Mouse (Mus musculus): ENCODE data around the gene Sall1.

Gene Sall1

DNA sequence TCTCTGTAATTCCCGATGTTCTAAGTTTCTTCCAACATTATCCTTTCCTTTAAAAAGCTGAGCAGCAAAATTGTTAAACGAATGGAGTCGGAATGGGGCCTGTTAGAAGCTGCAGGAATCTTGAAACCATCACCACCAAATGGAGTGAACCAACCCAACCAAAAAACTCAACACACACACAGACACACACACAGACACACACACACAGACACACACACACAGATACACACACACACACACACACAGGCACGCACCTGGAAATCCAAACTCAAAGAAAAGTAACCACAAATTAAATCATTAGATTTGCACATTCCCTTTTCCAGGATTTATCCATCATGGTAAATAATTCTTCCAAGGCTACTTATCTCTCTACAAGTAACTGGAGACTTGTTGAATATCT, 5.0 kb downstream of the Sall1 start:
- no peak for DNase-seq

DNA sequence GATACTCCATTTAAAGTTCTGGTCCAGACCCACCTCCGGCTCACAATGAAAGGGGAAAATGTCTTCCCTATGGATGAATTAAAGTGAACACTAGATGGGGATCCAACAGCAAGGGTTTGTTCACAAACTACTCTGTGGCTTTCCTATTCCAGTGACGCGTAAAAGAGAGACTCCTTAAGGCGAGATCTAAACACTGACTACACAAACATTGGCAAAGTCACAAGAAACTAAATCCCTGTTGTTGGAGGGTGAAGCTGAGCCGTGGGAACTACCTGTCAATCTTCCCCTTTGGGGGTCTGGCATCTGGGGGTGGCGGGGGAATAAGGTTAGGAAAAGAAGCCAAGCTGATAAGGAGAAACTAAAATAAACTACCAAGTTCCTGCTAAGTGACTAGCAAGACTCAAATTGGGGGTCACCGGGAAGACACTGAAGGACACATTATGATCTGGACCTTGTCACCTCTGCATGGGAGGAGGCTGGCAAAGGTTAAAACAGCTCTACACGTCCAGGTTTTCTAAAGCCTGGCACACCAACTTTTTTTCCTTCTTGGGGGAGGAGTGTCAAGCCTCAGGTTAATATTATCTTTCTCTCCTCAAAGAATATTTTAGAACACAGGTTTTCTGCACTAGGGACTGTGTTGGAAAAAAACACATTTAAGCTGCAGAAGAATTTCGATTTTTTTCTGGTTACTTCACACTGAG, 6.3 kb downstream of the Sall1 start:
- DNase-seq: peak in 1 of 2 experiments; percentile 42

DNA sequence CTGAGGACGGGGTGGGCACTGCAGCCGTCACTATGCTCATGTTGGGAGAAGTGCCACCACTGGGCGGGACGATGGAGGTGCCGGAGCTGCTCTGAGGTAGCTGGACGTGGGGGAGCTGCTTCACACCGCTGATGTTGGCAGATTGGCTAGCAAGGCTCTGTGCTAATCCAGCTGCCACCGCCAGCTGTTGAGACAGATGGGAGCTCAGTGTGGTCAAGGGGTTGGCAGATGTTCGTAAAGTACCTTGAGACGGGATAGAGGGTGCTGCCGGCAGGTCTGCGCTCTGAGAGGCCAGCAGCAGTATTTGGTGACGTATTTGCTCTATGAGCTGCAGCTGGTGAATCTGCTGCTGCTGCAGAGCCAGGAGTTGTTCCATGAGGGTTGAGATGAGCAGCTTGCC, 11.6 kb downstream of the Sall1 start:
- DNase-seq: peak; percentile 41 to 63

DNA sequence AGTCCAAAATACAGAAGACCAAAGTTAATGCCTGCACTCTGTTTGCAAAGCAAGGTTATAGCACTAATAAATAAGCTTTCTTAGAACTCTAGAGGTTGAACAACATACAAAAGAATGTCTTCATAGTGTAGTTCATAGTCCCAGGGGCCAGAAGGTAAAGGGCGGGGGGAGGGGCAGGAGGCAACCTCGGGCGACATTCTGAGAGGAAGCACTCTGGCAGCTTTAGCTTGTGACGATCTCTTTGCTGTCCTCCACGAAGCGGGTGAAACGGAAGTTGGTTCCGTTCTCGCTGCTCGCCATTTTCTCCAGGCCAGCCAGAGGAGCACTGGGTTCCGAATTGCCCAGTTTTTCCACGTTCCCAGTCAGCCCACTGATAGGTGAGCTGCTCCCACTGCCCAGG, 15.8 kb downstream of the Sall1 start:
- peak in 1 of 2 experiments; percentile 22 for DNase-seq

DNA sequence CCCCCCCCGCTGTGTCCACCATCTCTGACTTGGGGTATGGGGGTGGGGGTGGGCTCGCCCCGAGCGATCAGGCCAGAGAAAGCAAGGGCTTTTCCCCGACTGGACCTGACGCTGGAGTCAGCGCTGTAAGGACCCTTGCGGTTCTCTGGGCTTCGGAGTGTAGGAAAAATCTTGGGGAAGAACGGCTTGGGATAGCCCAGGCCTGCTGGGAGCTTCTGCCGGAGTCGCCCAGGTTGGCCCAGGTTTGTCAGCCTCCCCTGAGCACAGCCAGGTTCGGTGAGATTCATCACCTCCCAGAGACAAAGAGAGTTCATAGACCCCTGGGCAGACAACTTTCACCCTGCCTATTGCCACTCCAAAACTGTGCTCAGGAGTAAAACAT, 17.8 kb downstream of the Sall1 start:
- no peak for DNase-seq

DNA sequence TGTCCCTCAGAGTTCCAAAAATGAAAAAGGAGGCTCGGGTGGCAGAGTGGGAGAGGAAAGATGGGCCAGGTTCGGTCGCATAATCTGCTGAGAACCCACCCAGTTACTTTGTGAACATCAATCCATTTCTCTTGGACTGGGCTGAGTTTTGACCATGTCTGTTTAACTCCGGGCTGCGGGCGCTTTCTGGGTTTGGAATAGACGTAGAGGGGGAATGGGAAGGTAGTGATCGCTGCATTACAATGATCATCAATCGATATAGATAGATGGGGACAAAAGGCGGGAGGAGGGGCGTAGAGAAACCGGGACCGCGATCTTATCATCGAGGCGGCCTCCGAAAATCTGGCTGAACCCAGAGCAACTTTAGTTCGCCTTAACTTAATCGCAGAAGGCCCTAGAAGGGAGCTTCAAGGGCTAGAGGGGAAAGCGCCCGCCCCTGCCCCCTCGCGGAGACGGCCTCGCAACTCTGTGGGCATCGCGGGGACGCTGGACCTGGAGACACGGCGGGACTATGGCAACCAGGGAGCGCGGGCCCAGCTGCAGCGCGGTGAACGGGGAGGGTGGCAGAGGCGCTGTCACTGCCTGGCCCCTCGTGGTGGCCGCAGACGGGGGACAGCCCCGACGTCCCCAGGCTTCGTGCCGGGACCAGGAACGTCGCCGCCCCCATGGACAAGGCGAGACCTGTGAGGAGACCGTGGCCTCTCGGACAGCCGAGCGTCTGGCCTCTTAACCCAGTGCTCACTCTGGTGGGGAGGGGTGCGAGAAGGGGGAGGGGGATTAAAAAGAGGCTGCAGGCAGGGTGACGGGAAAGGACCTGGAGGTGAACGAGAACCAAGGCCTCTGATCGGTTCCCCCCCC, 18.5 kb downstream of the Sall1 start:
- DNase-seq: peak; percentile 72 to 82

DNA sequence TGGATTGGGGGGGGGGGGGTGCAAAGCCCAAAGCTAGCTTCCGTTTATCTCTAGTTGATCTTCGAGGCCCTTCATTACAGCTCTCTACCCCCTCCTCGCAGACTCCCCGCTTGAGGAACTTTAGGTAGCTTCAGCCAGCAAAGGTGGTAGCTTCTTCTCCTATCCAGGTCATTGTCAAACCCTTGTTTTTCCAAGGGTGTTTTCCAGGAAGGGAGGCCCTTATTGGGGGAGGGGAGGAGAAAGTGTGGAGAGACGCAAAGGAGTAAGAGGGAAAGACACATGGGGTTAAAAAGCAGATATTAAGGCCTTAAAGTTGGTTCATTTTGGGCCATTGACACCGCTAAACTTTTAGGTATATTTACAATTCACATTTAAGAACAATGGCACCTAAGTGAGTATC, 19.2 kb downstream of the Sall1 start:
- DNase-seq: no peak

DNA sequence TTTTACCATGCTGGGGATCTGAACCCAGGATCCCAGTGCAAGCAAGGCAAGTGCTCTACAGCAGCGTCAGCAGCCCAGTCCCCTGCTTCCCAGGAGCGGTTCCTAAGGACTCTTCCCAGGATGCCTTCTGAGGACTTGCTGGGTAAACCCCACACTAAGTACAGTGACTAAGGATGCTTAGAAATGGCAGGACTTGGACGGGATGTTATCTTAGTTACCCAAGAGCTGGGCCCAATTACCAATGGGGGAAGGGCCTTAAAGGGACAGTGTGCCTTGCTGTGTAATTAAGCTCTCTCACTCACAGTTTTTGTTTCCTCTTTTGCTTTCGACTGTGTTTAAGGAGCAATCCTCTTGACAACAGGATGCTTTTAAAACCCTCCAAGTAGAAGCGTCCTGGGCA, 22.8 kb downstream of the Sall1 start:
- no peak for DNase-seq

DNA sequence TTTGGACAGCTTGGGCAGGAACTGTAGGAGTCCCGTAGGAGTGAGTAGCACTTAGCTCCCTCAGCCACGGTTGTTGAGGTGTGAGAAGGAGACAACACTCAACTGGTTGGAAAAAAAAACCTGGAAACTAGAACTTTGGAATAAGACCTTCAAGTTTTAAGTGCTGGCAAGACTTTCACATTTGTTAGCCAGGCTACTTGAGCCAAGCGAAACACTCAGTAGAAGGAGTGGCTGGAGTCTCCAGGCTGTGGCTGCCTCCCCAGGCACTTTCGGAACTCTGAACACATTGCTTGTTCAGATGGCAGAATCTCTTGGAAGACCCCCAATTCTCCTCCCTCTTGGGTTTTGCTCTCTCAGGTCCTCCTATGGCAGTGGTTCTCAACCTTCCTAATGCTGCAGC, 26.1 kb downstream of the Sall1 start:
- DNase-seq: no peak

DNA sequence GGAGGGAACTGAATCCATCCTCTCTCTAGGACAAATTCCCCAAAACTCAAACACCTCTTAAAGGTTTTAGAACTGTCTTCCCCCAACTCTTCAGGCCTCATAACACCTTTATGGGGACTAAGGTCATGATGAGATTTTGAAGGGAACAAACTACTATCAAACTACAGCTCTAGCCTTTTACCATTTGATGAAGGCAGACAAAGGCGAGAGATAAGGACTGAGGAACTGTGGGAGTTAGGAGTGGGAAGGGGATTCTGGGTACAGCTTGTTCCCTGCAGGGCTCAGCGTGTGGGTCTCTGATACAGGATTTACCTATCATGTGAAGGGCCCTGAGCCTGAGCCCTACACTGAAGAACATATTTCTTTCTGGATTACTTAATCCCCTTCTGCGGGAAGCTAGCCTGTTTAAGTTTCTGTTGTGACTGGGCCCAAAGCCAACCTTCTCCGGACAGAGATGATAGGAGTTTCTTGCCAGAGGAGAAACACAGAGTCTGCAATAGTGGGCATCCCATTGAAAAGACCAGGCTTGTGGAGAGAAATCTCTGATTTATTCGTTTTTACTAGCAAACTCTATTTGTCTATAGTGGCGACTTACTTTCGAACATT, 27.4 kb downstream of the Sall1 start:
- no peak for DNase-seq

DNA sequence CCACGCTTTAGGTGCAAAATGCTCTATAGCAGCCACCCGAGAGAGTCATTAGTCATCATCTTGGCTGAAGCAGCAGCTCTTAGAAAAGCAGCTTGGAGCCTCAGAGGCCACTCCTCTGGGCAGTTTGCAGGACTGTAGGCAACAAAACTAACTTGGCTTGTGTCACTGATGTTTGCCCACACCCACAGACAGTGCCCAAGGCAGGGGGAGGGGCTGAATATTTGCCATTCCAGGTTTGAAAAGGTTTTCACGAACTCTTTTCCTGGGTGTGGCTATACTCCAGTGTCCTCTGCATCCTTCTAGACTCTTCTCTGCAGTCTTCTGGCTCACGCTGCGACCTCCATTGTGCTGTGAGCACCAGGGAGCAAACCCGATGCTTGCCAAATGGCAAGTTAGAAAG, 28.4 kb downstream of the Sall1 start:
- DNase-seq: peak in 1 of 2 experiments; percentile 16

DNA sequence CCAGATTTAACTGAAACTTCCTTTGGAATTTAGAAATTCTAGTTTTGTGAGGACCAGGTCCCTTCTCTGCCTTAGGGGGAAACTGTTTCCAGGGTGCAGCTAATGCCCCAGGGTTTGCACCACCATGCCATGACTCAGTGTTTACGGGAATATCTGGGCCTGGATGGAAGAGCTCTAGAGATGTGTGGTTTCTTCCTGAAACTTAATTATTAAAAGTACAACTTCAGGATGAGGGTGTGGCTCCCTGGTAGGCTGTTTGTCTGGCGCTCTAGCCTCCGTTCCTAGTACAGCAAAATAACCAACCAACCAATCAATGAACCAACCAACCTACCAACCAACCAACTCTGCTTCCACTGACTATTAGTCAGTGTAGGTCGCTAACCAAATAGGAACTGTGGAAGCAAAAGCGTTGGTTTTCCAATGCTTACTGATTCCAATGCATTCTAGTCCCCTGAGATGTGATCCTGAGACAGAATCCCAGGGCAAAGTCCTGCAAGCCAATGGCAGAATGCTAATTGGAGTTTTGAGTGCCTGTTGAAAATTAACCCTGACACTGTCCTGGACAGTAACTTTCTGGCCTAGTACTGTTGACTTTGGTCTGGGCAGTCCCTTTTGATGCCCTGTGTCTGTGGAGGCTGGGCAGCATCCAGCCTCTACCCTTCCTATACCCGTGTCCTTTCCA, 31.0 kb downstream of the Sall1 start:
- DNase-seq: no peak

DNA sequence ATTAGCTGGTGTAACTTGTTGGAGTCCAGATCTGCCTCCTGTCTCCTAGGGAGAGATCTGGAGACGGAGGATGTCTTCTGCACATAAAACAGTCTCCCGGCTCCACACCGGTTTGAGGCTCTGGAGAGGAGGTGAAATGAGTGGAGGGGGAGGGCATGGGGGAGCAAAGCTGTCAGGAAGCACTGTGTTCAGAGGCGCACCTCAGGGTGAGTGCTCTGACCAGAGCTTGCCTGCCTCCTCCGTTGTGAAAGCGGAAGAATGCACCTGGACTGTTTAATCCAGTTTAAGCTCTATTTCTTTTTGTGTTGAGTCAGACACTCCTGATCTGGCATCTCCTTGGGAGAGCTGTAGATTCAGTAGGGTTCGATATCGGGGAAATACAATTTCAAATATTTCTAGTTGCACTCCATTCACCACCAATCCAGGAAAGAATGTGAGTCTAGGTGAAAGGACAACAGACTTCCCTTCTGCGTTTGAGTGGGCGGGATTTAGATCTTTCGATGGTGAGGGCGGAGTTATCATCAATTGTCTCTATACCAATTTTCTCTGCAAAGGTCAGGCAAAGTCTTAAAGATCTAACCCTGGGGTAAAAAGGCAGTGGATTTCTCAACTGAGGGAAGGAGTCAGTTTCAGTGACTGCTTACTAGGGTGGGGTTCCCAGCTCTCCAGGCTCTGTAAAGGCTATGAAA, 31.8 kb downstream of the Sall1 start:
- DNase-seq: peak in 1 of 2 experiments; percentile 13

DNA sequence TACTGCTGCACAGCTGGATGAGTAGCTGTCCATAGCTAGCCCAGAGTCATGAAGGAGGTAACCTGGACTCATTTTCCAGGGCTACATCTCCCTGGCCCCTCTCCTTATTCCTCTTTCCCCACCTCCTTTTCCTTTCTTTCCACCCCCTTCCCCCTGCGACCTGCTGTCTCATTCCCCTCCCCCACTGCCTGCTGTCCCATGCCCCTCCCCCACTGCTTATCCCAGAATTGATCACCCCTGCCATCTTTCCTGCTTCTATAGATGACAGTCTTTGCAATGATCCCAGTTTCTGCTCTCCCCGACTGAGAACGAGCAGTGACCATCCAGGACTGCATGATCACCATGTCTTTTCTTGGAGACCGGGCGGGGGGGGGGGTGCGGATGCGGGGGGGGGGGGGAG, 35.2 kb downstream of the Sall1 start:
- DNase-seq: no peak

DNA sequence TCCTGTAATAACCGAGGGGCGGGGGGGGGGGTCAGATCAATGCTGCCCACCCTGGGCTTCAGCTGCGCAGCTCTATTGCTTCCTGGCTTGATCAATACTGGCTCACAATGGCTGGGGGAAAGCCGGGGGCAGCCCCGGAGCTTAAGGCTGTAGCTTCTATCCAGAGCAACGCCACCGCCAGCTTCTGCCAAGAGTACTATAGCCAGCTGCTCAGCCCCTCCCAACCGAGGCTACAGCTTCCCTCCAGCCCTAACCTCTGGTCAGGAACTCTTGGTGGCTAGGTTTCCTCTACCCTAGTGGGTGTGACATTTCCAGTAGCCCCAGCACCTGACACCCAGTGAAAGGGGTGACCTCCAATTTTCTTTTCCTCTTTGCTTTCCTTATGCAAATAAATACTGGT, 36.8 kb downstream of the Sall1 start:
- DNase-seq: peak; percentile 25 to 56

DNA sequence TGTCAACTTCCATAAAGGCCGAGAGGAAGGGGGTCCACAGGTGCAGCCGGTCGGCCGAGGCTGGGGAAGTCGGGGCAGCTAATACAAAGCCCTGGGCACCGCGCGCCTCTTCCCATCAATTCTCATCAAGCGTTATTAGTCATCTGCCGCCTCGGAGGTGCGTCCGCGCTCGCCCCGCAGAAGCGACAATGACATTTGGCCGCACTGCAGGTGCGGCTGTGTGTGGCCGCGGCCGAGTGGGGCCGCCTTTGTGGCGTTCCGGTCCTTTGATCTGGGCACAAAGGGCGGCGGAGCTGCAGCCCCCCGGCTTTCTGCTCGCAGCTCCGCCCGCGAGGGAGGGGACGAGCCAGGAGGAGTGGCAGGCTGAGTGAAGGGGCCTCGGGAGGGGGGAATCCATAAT, 37.5 kb downstream of the Sall1 start:
- peak; percentile 48 to 65 for DNase-seq

DNA sequence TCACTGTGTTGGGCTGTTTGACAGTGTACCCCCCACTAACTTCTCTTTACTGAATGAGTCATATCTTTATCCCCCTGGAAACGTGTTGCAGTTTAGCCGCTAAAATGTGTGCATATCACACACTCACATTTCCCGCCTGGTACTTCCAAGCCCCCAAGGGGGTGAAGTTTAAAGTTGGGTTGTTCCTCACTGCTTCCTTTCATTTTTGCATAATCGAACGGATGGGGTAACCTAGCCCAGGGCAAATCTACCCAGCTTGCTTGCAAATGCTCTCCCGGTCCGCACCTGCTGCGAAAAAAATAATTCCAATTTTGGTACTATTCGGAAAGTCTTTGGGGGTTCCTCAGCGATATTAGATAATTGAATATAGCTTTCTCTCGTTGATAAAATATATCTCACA, 38.2 kb downstream of the Sall1 start:
- DNase-seq: no peak

DNA sequence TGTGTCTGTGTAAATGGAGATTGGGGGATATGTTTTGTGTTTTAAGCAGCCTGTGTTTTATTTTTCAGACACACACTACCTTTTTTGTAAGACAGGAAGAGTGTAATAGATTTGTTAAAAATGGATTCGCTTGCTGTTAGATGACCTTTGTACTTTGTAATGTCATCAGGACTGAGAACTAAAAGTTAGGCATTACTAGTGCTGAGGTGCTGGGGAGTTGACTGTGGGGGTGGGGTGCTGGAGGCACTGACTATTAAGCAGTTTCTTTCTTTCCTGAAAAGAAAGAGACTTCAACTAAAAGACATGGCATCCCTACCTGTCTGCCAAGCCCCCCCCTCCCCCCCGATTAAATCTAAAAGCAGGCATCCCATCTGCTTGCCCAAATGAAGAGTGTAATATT, 39.9 kb downstream of the Sall1 start:
- DNase-seq: peak; percentile 54 to 66

DNA sequence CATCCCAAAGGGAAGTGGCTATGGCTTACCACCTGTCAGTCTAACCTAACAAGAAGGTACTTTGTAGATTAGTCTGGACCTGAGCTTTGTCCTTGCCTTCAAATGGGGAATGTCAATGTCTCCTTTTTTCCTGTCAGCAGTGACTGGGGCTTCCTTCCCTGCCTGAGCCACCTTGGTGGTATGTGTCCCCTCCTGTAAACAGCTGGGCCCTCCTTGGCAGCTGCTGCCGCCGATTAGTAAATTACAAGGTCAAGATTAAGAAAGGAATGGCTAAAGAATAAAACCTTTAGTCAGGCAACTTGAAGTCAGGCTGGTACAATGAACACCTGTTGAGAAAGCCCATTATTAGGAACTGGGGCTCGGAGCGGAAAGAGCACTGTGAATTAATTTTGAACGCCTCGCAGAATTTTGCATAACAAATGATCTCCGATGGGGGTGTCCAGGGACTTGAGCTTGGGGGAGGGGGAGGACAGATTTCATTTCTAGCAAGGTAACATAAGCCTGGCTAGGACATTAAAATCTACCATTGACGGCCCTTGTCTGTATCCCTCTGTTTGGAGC, 40.5 kb downstream of the Sall1 start:
- peak in 1 of 2 experiments; percentile 26 for DNase-seq

DNA sequence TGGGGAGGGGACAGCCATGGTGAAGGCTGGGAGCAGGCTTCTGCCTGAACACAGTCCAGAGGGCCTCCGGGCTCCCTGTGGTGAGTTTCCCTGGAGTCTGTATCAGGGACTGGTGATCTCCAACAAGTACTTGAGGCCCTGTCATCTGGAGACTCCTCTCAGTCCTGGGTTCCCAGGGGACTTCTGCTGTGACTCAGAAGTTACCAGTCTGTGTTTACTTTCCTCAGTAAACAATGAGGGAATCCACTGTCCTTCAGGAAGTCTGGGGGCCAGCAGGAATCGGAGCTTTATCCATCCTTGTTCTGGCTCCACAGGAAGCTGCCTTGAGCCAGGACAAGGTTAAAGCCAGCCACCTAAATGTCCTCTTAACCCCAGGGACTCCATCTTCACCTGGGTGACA, 41.8 kb downstream of the Sall1 start:
- no peak for DNase-seq

DNA sequence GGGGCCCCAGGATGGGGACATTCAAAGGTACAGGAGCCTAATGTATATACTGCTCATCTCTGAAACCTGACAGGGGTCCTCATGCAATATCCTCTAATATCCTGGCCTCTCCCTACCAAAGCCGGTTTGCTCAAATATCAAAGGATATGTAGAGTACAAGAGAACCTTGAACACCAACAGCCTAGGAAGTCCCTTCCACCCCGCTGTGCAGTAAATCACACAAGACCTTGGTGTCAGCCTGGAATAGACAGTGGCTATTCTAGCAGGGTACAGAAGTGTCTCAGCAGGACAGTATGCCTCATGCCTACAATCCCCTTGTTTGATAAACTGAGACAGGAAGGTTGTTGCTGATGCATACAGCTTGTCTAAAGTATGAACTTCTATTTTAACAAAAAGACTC, 46.7 kb downstream of the Sall1 start:
- no peak for DNase-seq

DNA sequence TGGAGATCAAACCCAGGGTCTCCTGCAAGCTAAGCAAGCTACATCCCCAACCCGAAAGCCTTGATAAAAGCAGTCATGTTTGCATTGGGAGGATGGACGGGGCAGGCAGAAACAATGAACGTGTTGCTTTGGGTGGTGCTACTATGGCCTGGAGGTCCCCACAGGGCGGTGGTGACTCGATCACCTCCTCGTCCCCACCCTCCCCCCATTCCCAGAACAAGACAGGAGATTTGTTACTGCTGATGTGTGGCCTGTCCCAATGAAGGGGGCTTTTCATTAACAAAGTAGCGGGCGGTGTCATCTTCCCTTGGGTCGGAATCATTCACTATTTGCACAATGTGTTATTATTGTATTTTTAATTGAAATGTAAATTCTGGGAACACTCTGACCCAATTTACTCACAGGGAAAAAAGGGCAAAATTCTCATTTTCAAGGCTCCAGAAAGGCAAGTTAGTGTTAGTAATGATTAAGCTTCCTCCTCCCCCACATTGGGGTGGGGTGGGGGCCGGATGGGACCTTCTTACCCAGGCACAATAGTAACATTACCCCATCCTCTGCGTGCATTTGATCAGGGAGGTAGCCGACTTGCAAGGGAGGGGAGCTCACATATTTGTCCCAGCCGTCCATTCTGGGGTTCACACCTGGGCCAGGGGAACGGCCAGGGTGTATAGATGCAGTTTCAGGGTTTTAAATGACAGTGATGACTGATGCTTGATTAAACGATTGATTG, 52.0 kb downstream of the Sall1 start:
- peak in 1 of 2 experiments; percentile 48 for DNase-seq

All from kidney, postnatal 4 days (tissue).